Mouse (Mus musculus): ENCODE data around the gene Sgca. TPM values are rescaled to one million over a fixed set of nuclear protein-coding genes. Genes with fewer than 3 reads are reported as not detected.
"Not testable (repeated sequence)": the region's sequence is repeated elsewhere in the genome, so short reads cannot be mapped to it uniquely, and the experiment has no call there.

Sgca gene
- under 1 TPM in 1 of 2 experiments, not detected in 1; 0.48 TPM for total RNA-seq (2021)

DNA sequence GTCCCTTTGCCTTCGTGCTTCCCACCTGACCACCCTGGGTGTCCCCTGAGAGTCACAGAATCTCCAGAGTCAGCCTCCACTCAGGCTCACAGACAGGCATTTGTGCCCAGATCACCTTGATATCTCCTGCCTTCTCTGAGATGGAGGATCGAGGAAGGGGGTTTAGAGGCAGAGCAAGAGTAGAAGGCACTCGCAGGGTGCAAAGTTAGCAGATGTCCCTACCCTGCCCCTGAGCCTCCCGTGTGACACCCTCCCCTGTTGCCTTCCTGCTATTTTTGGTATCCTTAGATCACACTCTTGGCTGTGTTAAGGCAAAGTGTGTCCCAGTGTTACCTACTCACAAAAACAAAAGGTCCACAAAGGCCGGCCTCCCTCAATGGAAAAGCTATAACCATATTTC is at the start of gene Sgca:
Gene Sgca (minus strand): TSS at position 129 of the 400 bp plus-strand sequence.
- no peak for DNase-seq

DNA sequence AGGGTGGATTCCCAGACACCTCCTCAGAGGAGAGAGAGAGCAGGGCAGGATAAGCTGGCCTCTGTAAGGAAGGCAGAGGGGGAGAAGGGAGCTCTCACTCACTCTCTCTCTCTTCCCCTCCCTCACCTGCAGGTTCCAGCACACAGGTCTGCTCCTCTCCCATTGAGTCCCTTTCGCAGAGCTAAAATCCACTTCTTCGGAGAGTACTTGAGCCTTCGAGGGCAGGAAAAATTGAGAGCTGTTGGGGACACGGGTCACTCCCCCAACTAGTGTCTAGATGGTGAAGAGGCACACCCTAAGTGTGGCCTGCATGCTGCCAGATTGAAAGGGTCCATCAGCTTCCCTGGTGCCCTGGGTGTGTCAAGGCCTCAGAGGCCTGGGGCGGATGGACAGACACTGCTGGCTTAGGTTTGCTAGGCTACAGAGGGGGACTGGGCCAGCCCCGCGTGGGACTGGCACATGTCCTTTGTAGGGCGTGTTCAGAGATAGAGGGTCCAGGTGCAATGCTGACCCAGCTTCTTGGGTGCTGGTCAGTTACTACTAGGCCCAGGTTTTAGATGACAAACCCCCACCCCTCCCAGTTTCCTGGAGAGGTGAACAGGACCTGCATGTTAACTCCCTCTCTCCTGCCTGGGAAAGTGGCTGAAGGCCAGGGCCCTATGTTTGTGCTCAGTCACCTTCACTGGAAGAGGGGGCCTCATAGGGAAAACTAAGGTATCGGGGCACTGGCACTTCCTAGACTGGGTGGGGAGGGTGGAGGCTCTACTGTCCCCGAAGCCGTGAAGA is 49.3 kb upstream of the Sgca start:
- DNase-seq: no peak

DNA sequence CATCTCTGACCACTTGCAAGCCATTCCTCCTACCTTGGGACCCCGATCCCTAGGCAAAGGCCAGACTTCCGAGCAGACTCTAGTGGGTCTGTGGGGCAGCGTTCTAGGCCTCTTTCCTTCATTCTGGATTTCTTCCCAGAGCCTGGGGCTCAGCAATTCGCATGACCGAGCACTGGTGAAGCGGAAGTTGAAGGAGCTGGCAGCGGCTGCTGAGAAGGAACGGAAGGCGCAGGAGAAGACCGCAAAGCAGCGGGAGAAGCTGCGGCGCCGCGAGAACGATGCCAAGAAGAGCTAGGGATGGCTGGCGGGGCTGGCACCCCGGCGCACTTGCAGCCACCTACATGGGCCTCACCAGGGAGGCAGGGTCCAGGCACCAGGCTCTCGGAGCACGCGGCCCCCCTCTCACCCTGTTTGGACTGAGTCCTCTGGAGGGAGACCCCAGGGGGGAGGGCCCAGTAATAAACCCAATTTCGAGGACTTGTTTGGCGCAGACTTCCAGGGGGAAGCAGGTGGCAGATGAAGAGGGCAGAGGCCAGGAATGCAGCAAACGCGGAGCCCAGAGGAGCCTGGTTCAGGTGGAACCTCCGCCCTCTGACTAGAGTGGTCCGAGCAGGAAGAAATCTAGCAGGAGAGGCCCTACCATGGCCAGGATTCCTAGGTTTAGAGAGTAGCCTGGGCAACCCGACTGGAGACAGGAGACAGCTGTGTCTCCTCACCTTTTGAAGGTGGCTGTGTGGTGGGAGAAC is 48.5 kb upstream of the Sgca start:
- DNase-seq: peak in 1 of 2 experiments; percentile 50

DNA sequence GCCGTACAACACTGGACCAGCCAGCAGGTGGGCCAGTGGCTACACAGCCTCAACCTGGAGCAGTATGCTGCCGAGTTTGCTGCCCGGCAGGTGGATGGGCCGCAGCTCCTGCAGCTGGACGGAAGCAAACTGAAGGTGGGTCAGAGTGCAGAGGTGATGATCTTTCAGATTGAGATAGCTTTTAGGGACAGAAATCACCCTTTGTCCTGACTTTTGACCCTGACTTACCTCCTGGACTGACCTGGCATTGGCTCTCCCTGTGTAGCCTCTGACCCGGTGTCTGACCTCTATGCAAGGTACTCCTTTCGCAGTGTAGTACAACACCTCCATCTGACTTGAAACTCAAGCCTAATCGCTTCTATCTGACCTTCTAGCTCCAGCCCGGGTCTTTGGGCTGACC is 47.4 kb upstream of the Sgca start:
- DNase-seq: no peak

DNA sequence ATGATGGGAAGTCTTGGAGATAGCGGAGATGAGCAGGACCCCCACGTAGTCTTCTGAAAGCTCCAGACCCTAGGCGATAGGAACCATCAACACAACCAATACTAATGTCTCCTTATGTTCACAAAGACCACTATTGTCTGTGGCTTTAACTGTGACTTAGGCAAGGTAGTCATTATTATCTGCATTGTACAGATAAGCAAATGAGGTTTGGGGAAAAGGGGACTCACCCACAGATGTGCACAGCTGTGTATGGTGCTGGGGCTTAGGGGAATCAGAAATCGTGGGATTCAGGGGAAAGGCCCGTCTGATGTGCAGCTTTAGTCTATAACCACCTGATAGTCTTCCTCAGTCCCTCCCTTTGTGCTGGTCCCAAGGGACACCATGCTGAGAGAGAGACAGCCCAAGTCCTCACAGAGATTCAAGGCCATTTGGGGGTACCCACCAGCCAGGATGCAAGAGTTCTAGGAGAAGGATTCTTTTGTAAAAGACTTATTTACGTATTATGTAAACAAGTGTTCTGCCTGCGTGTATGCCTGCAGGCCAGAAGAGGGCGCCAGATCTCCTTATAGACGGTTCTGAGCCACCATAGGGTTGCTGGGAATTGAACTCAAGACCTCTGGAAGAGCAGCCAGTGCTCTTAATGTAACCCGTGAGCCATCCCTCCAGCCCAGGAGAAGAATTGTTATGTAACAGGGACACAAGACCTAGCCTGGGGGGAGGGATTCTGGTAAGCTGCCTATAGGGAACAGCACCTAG is 46.3 kb upstream of the Sgca start:
- DNase-seq: no peak

DNA sequence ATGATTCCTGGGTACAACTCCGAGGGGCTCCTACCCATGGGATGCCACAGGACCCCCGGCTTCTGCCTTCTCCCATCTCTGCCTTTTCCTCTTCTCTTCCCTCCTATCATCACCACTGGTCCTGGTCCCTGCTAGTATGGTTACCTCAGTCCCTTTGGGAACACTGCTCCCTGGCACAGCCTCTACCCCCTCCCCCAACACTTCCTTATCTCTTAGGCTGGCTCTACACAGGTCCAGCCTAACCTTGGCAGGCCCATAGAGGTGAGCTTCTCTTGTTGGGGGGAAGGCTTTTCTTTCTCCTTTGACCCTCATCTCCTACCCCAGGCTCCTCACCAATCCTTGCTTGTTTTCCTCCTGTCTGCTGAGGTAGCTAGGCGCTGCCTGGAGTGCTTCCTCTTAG is 39.4 kb upstream of the Sgca start:
- no peak for DNase-seq

DNA sequence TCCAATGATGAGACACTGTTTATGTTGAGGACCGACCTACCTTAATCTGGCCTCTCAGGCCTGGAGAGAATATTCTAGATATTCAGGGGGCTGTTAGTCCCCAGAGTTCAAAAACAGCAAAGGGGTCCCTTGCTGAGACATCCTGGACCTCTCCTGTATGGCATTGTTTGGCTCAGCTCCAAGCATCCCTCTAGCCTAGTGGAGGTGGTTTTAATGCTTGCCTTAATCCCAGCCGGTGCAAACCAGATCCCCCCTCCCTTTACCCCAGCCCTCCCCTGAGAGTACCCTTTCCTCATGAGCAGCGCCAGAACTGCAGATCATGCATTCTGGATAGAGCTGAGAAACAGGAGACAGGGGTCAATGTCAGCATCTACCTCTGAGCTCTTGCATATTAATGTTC is 36.4 kb upstream of the Sgca start:
- DNase-seq: no peak

DNA sequence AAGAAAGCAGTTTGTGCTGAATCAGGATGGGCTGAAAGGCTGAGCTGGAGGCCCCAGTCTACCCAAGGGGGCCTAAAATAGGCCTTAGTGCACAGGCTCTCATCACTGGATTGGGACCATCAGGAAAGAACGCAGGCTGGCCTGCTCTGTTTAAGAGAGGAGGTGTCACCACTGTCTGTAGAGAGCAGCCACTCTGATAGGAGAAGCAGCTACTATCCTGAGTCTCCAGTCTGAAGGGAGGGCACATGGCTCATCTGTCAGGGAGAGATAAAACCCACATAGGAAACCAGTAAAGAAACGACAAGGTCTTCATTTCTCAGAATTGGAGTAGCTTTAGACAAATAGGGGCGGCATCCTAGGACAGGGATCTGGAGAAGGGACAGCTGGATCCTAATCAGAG is 35.9 kb upstream of the Sgca start:
- DNase-seq: no peak

DNA sequence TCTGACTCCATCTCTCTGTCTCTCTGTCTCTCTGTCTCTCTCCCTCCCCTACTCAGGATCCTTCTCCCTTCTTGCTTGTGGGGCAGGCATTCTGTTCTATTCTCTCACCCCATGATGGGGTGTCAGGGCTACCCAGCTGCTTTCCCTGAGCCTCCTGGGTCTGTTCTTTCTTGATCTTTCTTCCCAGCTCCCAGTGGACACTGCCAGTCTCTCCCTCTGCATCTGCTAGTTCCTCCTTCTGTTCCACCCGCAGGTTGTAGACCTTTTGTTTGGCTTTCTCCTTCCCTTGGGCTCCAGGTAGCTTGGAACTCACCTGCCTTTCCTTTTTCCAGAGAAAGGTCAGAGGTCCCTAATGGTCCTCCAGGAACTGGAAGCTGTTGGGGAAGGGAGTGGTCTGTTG is 35.3 kb upstream of the Sgca start:
- no peak for DNase-seq

DNA sequence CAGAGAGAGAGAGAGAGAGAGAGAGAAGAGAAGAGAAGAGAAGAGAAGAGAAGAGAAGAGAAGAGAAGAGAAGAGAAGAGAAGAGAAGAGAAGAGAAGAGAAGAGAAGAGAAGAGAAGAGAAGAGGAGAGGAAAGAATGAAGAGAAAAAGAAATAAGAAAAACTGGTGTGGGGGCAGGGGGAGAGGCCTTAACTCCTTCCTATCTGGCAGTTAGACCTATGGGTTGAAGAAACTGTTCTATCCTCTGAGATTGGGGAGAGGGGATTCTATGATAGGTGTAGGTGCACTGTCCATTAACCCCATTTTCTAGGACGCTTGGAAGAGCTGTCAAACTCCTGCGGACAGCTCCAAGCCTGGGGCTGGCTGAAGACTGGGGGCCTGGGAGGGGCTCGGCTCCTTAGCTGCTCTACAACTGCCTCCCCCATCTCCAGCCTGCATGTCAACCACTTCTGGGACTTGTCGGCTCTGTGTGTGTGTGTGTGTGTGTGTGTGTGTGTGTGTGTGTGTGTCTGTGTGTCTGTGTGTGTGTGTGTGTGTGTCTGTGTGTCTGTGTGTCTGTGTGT is 34.8 kb upstream of the Sgca start:
- not testable (repeated sequence) for DNase-seq

DNA sequence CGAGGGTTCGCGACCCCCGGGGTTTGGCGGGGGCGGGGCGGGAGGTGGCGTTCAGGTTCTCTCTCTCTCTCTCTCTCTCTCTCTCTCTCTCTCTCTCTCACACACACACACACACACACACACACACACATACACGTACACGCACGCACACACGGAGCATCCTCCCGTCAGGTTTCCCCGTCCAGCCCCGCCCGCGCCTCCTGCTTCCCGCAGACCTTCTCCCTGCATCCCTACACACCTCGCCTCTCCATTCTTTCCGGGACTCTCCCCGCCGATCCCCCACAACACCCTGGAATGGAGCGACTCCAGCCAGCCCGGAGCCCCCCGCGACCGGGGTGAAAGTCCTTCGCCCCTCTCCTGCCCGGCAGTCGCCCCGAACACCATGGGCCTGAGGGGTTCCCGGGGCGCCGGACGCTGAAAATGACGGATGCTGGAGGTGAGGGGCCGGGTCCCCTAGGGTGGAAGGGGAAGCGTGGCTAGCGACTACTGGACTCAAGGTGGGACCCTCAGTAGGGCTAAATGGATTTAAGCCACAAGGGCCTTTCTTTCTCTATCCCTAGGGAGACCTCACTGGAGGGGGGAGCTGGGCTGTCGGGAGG is 34.1 kb upstream of the Sgca start:
- DNase-seq: no peak

DNA sequence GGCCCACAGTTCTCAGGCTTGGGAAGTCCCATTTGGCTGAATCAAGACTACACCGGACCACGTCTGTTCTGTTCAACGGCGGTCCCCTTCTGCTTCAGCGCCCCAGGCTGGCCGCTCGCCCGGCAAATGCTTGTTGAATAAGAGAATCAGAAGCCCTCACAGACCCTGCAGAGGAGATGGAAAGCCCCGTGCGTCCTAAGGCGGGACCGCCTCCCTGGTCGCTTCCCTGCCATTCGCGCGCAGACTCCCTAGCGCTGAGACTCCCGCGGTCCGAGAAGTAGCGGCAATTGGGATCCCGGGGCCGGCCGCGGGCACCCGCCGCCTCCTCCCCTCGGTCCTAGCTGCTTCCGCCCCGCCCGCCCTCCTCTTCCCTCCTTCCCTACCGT is 33.5 kb upstream of the Sgca start, which contains the start of gene Samd14:
Gene Samd14 (plus strand): TSS at position 251 of the 386 bp plus-strand sequence.
- peak; percentile 70 to 71 for DNase-seq

DNA sequence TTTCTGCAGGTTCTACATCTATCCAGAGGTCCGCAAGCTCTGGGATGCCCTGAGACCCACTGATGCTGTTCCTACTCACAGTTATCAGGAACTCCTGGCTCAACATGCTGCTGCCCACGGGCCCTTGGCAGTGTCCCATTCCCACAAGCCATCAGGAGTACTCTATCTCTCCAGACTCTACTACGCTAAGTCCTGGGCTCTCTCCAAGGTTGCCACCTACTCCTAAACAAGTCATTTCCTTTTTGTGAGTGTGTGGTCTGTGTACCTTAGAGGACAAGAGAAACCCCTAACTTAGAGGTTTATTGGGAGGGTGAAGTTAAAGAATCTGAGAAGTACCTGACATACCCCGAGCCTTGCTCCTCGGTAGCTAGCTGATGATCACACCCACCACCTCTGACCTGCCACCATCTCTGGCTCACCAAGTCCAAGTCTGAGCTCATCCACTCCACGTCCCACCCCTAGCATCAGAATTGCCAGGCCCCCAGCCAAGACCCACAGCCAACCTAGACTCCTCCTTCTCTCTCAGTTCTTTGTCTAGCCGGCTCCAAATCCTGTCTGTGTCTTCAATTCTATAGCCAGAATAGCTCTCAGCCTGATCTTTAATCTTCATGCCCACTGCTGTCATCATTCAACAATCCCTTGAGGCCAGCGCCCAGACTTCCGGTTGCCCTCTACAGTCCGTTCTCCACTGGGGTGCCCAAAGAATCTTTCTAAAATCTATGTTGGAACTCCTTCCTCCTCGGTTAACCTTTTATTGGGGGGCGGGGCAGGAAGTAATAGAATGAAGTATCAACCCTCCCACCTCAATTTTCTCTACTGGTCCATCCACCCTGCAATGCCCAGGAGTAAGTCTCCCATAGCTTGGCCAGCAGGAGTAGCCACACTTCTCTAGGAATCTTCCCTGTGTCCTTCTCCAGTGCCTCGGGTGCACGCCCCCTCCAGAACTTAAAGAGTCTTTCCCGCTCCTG is 32.8 kb upstream of the Sgca start:
- DNase-seq: no peak

DNA sequence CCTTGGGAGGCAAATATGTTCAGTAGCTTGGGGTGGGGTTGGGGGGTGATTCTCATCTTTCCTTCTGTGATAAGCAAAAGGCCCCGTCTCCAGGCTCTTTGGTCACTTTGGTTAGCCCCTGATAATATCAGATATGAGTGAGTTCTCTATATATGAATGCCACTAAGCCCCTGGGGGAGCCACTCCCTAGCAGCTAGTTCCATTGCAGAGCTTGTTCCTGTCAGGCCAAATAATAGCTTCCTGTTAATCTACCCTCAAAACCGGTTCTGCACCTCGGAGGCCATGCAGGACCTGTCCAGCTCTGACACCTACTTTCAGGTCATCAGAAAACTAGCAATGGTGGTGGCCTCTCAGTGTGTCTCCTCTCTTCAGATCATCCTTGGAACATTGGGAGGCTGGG is 31.3 kb upstream of the Sgca start:
- no peak for DNase-seq

DNA sequence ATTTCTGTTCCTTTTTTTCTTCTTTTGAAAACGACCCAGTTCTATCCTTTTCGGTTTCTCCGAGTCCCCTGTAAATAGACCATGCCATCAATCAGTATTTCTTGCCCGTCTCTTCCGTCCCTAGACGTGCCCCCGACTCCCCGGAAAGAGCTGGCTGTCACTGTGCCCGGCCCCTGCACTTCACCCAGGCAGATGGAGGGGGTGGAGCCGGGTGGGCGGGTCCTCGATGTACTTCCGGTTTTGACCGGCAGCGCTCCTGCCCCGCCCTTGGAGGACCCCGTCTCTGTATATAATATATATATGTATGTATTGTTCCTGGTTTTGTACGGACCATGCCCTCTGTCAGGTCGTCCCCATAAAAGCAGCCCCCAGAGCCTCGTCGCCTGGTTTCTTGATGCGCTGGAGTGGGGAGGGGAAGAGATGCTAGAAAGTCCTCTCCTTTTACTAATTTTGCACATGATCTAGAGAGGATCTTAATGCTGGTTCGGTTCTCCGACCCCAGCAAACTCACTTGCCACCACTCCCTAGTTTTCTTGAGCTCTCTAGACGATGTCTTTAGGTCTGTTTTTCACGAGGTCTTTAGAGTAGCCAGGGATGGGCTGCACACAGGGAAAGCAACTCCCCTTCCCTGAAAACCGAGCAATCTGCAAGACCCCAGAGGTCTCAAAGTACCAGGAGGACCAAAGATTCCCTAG is 30.5 kb upstream of the Sgca start:
- DNase-seq: peak; percentile 73 to 77

DNA sequence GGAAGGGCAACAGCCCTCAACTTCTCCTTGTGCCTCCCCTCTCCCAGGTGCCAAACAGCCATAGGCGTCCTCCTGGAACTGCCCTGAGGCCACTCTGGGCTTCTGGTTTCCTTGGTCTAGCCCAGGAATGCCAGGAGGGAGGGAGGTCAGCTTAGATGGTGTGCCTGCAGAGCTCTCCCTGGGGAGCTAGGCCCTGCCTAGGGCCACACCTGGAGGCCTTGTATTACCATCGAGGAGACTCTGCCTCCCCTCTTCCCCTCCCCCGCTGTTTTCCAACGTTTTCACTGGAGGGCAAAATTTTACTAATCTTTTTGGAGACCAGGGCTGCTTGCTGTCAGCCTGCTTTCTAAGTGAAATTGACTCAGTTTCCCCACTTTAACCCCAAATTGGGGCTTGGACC is 29.9 kb upstream of the Sgca start:
- no peak for DNase-seq

DNA sequence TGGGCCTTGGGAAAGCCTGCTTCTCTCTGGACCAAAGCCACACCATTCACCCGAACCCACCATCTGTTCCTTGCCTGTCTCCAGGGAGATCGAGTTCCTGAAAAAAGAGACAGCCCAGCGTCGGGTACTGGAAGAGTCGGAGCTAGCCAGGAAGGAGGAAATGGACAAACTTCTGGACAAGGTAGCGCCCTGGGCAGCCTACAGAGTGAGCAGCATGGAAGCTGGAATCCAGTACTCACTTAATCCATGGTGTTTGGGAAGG is 28.7 kb upstream of the Sgca start:
- DNase-seq: no peak

DNA sequence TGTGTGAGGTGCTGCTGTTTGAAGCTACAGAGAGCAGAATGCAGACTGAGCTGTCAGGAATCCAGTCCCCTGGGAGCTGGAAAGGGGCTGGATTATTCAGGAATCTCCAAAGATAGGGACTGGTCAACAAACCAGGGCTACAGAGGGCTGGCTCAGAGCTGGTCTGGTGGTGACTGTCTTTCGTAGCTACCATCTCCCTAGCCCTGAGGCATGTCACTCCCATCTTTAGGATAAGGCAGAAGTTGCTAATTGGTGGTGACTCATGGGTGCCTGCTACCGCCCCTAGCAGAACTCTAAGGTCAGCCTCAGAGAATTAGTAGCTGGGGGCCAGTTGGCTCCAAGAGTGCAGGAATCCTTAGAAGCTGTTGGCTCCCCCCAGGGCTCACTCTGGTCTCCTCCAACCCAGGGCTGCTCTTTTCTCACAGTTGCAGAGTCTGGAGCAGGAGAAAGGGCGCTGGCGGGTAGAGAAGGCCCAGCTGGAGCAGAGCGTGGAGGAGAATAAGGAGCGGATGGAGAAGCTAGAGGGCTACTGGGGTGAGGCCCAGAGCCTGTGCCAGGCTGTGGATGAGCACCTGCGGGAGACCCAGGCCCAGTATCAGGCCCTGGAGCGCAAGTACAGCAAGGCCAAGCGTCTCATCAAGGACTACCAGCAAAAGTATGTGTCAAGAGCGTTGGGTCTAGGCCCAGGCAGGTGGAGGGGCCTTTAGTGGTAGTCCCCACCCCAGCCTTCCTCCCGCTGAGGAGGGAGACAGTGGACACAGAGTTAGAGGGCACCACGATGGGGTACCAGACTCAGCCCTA is 28.2 kb upstream of the Sgca start:
- DNase-seq: no peak

DNA sequence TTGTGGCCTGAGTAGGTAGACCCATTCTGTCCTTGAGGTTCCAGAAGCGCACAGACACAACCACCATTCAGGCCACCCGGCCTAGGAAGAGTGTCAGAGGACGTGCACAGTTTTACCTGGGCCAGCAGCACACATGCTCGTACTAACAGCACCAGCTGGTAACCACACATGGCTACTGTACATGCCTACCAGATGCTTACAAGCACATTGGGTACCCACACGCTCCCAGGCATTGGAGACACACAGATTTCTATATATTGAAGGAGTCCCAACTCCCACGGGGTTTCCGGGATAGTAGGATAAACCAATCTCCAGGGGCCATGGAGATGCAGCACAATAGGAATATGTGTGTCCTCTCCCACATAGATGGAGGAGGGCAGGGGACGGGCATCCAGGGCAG is 26.6 kb upstream of the Sgca start:
- peak in 1 of 2 experiments; percentile 56 for DNase-seq
